Mouse (Mus musculus) neural tube, embryonic 14.5 days (tissue): Measurements from ENCODE around the gene March9. TPM values are rescaled to one million over a fixed set of nuclear protein-coding genes. Genes with fewer than 3 reads are reported as not detected.

ENCODE experiments used
- ATAC-seq: fragments of 200-750 bp; cut with Nextera tagmentation; 2 replicates; pipeline ENCODE4 v1.8.0; 2017; ENCODE audit warnings: low read depth, mild to moderate bottlenecking, moderate TSS enrichment, moderate library complexity
- H3K27ac ChIP-seq: fragments of 300-500 bp; sonication (generic); 2 replicates; pipeline ENCODE4 v1.5.1; 2014; ENCODE audit warnings: low read depth, mild to moderate bottlenecking, control low read depth, low read length, moderate library complexity, mixed read lengths
- H3K27me3 ChIP-seq: fragments of 300-500 bp; sonication (generic); 2 replicates; pipeline ENCODE4 v1.6.1; 2014; ENCODE audit warnings: low read length; ENCODE audit not compliant: control insufficient read depth, insufficient read depth
- H3K36me3 ChIP-seq: fragments of 300-500 bp; sonication (generic); 2 replicates; pipeline ENCODE4 v1.6.1; 2014; ENCODE audit warnings: low read length, mixed read lengths; ENCODE audit not compliant: control insufficient read depth, insufficient read depth
- H3K4me1 ChIP-seq: fragments of 300-500 bp; sonication (generic); 2 replicates; pipeline ENCODE4 v1.6.1; 2014; ENCODE audit warnings: low read length; ENCODE audit not compliant: control insufficient read depth, insufficient read depth
- H3K4me2 ChIP-seq: fragments of 300-500 bp; sonication (generic); 2 replicates; pipeline ENCODE4 v1.6.1; 2014; ENCODE audit warnings: mild to moderate bottlenecking, low read depth, low read length, control low read depth
- H3K4me3 ChIP-seq: fragments of 300-500 bp; sonication (generic); 2 replicates; pipeline ENCODE4 v1.5.1; 2014; ENCODE audit warnings: low read depth, low read length, control low read depth, mixed read lengths
- H3K9ac ChIP-seq: fragments of 300-500 bp; sonication (generic); replicated peaks from 2 replicates; pipeline ENCODE4 v1.6.1; 2014; ENCODE audit warnings: low read depth, mild to moderate bottlenecking, control low read depth, low read length, mixed read lengths
- H3K9me3 ChIP-seq: fragments of 300-500 bp; sonication (generic); 2 replicates; pipeline ENCODE4 v1.6.1; 2016; ENCODE audit warnings: low read length; ENCODE audit not compliant: control insufficient read depth
- WGBS: fragments of 180-500 bp; shearing (Covaris S2); extraction: QIAGEN DNeasy Blood & Tissue Kit; methylation state at CpG from one replicate; pipeline ENCODE4 v1.1.7; 2014; 5-methylcytosine and 5-hydroxymethylcytosine counted together
- polyA plus RNA-seq: library from polyadenylated mRNA; unstranded; fragments of >200 nt; fragmentation: Nextera tagmentation; extraction: Ambion mirVana; gene quantifications from 2 replicates; pipeline ENCODE4 v1.2.1, GENCODE M21; 2014

The March9 gene
- polyA plus RNA-seq, 1 experiment from 2014 or later: 13.2 TPM

- no peak for ATAC-seq
- WGBS: 20% methylated on average over 5 of the region's 5 CpGs
Measured at GRCm38 (mm10) chr10:127061085-127061484, 1.1 kb upstream of the March9 start.

GRCm38 (mm10) chr10:127059174-127059967, 613 bp downstream of the March9 start:
- H3K4me3 ChIP-seq: peak overlapping the region; percentile 79
- H3K27me3 ChIP-seq: no peaks in the 10 kb centered on the region
- peak overlapping the region; percentile 96 for H3K9ac ChIP-seq
- under 1% methylated on average over 50 of the region's 92 CpGs for WGBS
- H3K9me3 ChIP-seq: no peaks in the 10 kb centered on the region
- peaks cover 19% of the 10 kb centered on the region for H3K36me3 ChIP-seq
- H3K4me1 ChIP-seq: peaks cover 12% of the 10 kb centered on the region
- peak overlapping the region; percentile 79 for H3K4me2 ChIP-seq
- no peak for ATAC-seq
- H3K27ac ChIP-seq: peak overlapping the region; percentile 96

More at GRCm38 (mm10) chr10:127061085-127061484, 1.1 kb upstream of the March9 start:
- Histone ChIP-seq H3K9me3 (no peaks in the 10 kb centered on the region), H3K4me1 (peaks cover 18% of the 10 kb centered on the region), H3K4me2 (peak overlapping the region; percentile 79), H3K9ac (peak overlapping the region; percentile 96), H3K27me3 (no peaks in the 10 kb centered on the region), H3K27ac (peak overlapping the region; percentile 96), H3K4me3 (peak overlapping the region; percentile 79), H3K36me3 (peaks cover 21% of the 10 kb centered on the region)

GRCm38 (mm10) chr10:127058708-127059107, 1.3 kb downstream of the March9 start:
- H3K4me2 ChIP-seq: peak overlapping the region; percentile 79
- H3K27me3 ChIP-seq: no peaks in the 10 kb centered on the region
- ATAC-seq: no peak
- H3K36me3 ChIP-seq: peaks cover 22% of the 10 kb centered on the region
- peak overlapping the region; percentile 79 for H3K4me3 ChIP-seq
- H3K9me3 ChIP-seq: no peaks in the 10 kb centered on the region
- no peak overlapping the region for H3K27ac ChIP-seq
- peak overlapping the region; percentile 96 for H3K9ac ChIP-seq
- peaks cover 12% of the 10 kb centered on the region for H3K4me1 ChIP-seq
- WGBS: 3% methylated on average over 8 of the region's 8 CpGs

GRCm38 (mm10) chr10:127058161-127058560, 1.8 kb downstream of the March9 start:
- Histone ChIP-seq H3K9me3 (no peaks in the 10 kb centered on the region), H3K4me3 (peak overlapping the region; percentile 79), H3K4me2 (peak overlapping the region; percentile 79), H3K36me3 (peaks cover 22% of the 10 kb centered on the region), H3K9ac (no peak overlapping the region), H3K4me1 (peaks cover 12% of the 10 kb centered on the region), H3K27ac (no peak overlapping the region), H3K27me3 (no peaks in the 10 kb centered on the region)
- ATAC-seq: peak; percentile 10; the same call in 1 of the 2 replicates
- 0% methylated on average over 9 of the region's 9 CpGs for whole genome bisulfite sequencing

DNA sequence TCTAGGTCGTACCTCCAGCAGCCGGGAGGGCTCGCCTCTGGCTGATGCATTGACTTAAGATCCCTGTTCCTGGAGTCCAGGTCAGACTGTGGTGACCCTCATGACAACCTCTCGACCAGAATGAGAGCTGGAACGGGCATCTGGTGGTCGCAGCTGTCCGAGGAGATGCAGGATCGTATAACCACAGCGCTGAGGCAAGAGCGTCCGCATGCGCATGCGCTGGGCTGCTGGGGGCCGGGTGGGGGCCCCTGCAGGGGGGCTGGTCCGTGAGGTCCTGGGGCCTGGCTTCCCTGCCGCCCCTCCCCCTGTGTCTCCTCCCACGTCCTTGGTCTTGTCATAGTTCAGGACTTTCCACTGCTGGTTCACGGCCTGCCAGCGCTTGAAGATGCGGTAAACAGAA, 3.5 kb downstream of the March9 start:
- no peak for ATAC-seq
- Histone ChIP-seq H3K36me3 (peaks cover 22% of the 10 kb centered on the region), H3K9me3 (no peaks in the 10 kb centered on the region), H3K27me3 (0 out of 2 replicates have a peak, but pooled peaks cover 1% of the 10 kb centered on the region), H3K4me3 (no peak overlapping the region), H3K27ac (no peak overlapping the region), H3K4me2 (no peak overlapping the region), H3K9ac (no peak overlapping the region), H3K4me1 (peaks cover 9% of the 10 kb centered on the region)
- WGBS: 90% methylated on average over 18 of the region's 20 CpGs

DNA sequence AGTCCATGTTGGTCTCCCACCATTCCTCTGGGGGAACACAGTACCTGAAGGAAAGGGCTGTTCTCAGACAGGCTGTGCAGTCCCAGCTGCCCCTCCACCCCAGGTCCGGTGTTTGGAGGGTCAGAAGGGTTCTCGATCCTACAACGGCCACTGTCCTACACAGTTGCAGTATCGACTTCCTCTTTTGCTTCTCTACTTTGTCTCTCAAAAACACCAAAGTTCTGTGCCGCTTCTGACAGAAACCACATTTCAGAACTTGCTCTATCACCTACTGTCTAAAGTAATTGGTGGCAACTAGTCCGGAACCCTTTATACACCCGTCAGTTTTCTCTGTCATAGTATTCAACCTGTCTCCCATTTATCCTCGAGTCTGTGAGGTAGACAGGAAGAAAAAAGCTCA, 4.6 kb downstream of the March9 start:
- Histone ChIP-seq H3K36me3 (peaks cover 22% of the 10 kb centered on the region), H3K4me2 (no peak overlapping the region), H3K27me3 (peaks cover 10% of the 10 kb centered on the region; the same call in 1 of the 2 replicates), H3K27ac (no peak overlapping the region), H3K9ac (no peak overlapping the region), H3K4me1 (peaks cover 9% of the 10 kb centered on the region), H3K9me3 (no peaks in the 10 kb centered on the region), H3K4me3 (no peak overlapping the region)
- ATAC-seq: no peak
- WGBS: 94% methylated on average over 8 of the region's 8 CpGs

- no peak overlapping the region for H3K27ac ChIP-seq
- H3K9ac ChIP-seq: no peak overlapping the region
- H3K4me2 ChIP-seq: no peak overlapping the region
- peaks cover 16% of the 10 kb centered on the region for H3K27me3 ChIP-seq
- H3K4me3 ChIP-seq: no peak overlapping the region
- ATAC-seq: no peak
- H3K36me3 ChIP-seq: peaks cover 22% of the 10 kb centered on the region
- 87% methylated on average over 4 of the region's 4 CpGs for WGBS
- peaks cover 9% of the 10 kb centered on the region for H3K4me1 ChIP-seq
- H3K9me3 ChIP-seq: no peaks in the 10 kb centered on the region
Measured at GRCm38 (mm10) chr10:127054646-127055045, 5.3 kb downstream of the March9 start.

DNA sequence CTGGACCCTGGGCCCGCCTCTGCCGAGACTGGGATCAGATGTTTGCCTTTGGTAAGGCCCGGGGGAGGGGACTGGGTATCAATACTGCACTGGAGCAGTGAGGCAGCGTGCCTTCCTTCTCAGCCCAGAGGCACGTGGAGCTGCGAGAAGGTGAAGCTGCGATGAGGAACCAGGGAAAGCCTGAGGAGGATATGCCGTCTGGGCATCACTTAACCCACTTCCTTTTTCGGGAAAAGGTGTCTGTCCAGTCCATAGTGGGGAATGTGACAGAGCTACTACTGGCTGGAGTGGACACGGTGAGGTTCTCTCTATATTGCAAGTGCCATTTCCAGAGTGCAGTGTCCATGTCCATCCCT, 9.9 kb downstream of the March9 start:
- Histone ChIP-seq H3K4me1 (no peaks in the 10 kb centered on the region), H3K4me2 (no peak overlapping the region), H3K27ac (no peak overlapping the region), H3K27me3 (peaks cover 30% of the 10 kb centered on the region), H3K9me3 (no peaks in the 10 kb centered on the region), H3K36me3 (0 out of 2 replicates have a peak, but pooled peaks cover 8% of the 10 kb centered on the region), H3K9ac (no peak overlapping the region), H3K4me3 (no peak overlapping the region)
- WGBS: 17% methylated on average over 10 of the region's 10 CpGs
- ATAC-seq: 0 out of 2 replicates have a peak, but pooled peaks have one; percentile 23

DNA sequence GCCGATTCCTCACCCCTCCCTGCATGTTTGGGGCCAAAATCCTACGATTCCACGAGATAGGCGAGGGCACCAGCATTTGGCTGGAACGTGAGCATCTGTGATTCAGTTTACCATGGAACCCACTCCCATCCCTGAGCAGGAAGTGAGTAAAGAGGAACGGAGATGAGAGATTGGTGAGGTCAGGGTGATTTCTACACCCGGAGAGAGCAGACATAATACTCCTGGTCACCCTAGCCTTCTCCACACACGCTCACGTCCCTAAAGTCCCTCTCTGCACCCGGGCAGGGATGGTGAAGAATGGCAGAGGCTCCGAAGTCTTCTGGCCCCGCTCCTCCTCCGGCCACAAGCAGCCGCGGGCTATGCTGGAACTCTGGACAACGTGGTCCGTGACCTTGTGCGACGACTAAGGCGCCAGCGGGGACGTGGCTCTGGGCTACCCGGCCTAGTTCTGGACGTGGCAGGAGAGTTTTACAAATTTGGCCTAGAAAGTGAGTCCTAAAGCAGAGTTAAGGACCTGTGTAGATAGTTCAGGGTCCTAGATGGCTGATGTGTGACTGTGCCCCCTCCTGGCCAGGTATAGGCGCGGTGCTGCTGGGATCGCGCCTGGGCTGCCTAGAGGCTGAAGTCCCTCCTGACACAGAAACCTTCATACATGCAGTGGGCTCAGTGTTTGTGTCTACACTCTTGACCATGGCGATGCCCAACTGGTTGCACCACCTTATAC, 10.4 kb downstream of the March9 start:
- H3K27me3 ChIP-seq: peaks cover 30% of the 10 kb centered on the region
- 1% methylated on average over 29 of the region's 29 CpGs for WGBS
- no peak overlapping the region for H3K9ac ChIP-seq

More for the DNA sequence above, 10.4 kb downstream of the March9 start:
- no peaks in the 10 kb centered on the region for H3K4me1 ChIP-seq
- 0 out of 2 replicates have a peak, but pooled peaks cover 5% of the 10 kb centered on the region for H3K36me3 ChIP-seq
- ATAC-seq: 0 out of 2 replicates have a peak, but pooled peaks have one; percentile 32
- no peak overlapping the region for H3K27ac ChIP-seq
- H3K4me2 ChIP-seq: no peak overlapping the region
- no peak overlapping the region for H3K4me3 ChIP-seq
- H3K9me3 ChIP-seq: no peaks in the 10 kb centered on the region
